Mouse (Mus musculus) layer of hippocampus, postnatal 36 days (tissue): ENCODE measurements around the gene Rad51b. TPM values are rescaled to one million over a fixed set of nuclear protein-coding genes. Genes with fewer than 3 reads are reported as not detected.

ENCODE experiments used
- DNase-seq, 2 experiments: peaks; one replicate each; pipeline ENCODE4 v3.0.0; 2022
- total RNA-seq, 2 experiments: library from RNA; stranded (reverse); gene quantifications; 2 replicates each; pipeline ENCODE4 v1.2.3; 2021

The Rad51b gene
- total RNA-seq, 2 experiments from 2014 or later, result 0.17 to 0.18 TPM

DNA sequence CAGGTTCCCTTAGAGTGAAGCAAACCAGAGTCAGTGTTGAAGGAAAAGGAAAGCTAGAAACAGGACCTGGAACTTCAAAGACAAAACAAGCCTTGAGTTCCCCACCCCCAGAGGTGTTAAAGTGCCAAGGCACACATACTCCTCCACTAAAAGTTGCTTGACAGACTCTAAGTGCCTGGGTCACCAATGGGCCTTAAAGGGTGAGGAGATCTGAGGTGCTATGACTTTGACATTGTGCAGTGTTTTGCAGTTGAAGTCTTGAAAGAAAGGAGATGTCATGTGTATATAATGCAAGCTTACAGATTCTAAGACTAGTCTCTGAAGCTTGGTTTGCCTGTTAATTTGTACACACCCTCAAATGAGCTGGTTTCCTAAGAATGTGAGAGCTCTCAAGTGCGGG lies 237.7 kb downstream of the Rad51b start:
- DNase-seq, result no peak

DNA sequence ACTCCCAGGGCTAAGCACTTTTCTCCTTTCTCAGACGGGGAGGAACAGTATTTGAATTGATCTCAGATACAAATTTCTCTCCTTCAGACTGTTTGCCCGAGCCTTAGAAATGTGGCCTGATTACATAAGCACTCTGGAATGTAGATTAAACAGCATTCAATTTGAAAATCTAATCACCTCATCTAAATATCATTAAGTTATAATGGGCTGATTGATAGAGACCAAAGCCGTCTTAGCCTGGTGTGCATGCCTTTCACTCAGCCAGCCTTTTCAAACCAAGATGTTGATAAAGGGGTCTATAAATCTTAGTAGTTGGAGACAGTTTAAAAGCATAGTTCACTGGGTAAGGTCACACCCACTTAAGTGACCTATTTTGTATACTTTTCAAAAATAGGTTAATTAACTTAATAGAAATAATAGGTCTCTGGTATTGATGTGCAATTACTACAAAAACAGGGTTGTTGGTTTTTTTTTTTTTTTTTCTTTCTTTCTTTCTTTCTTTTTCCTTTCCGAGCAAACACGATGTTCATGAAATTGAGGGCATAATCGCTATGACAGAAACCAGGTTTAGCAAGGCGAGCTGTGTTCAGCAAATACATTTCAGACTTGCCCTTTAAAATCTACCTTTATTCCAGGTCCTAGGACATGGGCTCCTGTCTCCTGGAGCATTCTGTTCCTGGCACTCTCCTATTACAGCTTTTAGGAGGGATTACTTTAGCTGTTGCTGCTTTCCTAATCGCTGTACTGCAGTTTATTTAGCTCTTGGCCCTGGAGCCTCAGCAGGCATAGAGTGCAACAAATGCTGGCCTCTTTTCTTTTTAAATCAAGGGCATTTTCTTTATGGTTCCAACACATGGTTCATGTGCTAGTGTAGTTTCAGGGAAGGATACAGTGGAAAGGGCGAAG lies 238.7 kb downstream of the Rad51b start:
- DNase-seq, result no peak

DNA sequence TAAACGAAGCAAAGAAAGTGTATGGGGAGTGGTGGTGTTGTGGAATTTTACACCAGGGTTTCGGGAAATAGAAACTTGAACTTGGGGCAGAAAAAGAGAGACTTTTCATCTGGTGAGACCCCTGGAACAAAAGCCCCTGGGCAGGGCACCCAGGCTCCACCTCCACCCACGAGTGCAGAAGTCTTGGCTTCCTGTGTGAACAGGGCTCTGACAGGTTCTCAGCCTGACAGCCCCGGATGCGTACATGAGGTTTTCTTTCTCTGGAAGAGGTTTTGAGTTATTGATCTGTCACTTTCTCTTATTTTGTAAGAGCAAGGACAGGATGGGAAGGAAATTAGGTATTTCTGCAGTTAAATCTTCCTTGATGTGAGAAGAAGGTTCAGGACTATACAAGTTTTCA lies 243.1 kb downstream of the Rad51b start:
- DNase-seq, result no peak

DNA sequence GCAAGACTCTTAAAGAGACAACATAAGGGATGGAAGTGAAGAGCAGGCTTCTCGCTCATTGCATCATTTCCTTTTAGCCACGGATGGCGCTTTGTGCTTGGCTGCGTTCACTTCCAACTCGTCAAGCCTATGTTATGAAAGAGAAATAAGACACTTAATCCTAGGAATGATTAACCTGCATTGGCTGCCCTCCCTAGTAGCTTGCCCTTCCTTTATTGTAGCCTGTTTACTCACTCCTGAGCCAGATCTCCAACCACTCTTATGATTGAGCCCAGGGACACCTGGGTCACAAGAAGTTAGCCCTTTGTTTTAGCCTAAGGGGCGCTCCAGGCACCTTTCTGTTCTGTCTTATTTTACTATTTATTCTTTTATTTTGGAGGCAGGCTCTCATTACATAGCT lies 244.5 kb downstream of the Rad51b start:
- DNase-seq, result no peak

DNA sequence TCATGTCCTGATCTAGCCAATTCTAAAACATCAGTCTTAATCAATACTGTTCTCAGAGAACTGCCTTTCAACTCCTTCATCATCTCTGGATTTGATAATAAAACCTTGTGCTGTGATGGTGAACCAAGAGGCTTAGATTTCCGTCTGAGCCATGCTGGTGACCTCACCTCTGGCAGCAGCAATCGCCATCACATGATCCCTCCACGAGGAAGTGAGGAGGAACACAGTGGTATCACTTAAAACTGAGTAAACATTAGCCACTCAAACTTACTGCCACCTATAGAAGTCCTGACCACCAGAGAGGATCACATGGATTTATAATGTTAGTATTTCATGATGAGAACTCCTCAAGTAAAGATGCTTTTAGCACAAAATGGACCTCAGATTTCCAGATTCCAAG lies 248.0 kb downstream of the Rad51b start:
- no peak for DNase-seq

DNA sequence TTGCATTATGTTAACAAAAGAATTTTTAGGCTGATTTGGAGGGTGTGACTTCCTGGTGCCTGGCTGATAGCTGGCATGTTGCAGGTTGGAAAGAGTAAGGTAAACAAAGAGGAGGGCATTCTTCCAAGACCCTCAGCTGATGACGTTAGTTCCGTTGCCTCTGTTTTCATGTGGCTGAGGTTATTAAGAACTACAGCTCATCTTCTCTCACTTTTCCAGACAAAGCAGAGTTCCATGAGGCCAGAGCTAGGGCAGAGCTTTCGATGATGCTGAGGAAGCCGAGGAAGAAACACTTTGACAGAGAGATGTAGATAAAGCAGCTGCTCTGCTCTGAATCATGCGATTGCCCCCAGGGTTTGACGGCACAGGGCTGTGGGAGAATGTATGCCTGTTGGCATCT lies 250.5 kb downstream of the Rad51b start:
- DNase-seq, result no peak

DNA sequence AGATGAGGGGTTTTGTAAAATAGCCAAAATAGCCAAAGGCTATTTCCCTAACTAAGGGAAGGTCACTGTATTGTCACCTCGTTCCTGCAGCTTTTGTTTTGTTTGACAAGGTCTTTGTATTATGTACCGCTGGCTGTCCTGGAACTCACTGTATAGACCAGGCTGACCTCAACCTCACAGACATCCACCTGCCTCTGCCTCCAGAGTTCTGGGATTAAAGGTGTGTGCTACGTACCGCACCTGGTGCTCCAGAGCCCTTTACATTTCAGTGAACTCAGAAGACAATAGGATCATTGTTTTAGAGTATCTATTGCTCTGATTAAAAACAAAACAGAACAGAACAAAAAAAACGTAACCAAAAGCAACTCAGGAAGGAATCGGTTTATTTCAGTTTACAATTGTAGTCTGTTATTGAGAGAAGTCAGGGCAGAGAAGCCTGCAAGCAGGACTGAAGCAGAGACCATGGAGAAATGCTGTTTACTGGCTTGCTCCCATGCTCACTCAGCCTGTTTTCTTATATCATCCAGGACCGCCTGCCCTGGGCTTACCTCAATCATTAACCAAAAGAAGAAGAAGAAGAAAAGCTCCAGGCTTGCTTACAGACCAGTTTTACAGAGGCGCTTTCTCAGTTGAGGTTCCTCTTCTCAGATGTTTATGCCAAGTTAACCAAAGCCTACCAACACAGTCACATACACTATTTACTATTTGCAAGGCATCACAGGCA lies 251.7 kb downstream of the Rad51b start:
- DNase-seq, result no peak

DNA sequence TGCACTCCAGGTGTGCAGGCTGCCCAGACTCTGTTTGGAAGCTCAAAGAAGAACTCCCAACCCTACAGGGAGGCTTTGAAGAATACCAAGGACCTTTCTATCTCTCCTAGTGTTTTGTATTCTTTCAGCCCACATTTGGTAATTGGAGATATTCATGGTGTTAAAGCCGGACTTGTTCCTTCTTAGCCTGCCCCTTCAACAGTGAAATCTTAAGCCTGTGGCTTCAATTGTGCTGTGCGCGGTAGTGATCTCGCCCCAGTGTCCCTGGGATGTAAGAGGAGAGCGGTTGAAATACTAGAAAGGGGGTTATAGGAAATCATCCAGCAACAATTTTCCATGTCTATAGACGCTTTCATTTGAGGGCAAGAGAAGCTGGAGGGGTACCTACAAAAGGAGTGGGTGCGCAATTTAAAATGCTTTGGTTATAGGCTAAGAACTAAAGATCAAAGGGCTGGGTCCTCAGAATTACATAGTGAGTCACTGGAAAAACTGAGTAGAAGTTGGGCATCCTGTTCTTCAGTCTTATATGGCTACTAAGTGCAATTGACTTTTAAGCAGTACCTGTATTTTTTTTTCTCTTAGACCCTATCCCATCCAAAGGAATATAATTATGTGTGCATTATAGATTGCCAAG lies 253.1 kb downstream of the Rad51b start:
- DNase-seq, result no peak

DNA sequence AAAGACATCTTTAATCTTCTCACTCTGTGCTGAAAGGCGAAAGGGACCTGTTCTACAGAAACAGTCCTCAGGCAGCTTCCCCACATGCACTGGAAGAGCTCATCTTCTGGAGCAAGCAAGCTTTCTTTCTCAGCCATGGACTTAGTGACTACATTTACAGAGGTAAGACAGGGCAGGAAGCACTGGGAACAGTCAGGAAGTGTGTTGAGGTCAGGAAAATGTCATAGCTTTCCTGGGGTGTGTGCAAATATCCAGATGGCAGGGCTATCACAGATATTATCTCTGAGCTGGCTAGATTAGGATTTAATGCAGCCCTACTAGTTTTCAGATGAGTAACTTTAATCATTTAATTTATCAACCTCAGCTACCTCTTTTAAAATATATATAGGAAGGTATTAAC lies 254.2 kb downstream of the Rad51b start:
- no peak for DNase-seq

DNA sequence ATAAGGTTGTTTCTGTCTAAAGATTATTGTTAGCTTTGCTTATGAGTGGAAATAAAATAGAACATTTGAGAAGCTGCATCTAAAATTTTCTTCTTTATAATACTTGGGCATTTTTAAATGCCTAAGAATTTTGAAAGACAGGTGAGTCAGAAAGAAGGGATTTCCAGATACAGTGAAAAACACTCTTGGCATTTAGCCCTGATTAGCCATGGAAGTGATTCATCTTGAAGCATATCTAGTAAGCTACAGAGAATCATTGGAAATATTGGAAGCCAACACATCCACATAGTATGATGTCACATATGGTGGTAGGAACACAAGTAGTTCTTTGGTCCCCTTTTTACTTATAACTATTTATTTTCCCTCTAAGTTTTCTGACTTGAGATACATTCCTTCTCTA lies 256.0 kb downstream of the Rad51b start:
- no peak for DNase-seq

DNA sequence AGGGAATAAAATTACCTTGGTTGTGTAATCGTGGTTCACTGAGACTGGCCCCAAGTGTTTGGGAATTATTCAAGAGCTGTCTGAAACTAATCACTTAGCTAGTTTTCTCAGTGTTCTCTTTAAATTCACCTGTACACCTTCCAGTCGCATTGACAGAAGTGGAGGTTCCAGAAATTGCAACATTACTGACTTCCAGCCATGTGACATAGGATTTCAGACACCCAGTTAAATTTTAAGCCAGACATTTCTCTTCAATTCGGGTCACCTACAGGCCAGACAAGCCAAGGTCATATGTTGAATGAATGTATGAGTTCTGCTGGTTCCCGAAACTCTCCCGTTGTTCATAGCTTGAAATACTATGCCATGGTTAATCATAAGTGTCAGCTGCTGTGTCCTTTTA lies 260.8 kb downstream of the Rad51b start:
- no peak for DNase-seq

DNA sequence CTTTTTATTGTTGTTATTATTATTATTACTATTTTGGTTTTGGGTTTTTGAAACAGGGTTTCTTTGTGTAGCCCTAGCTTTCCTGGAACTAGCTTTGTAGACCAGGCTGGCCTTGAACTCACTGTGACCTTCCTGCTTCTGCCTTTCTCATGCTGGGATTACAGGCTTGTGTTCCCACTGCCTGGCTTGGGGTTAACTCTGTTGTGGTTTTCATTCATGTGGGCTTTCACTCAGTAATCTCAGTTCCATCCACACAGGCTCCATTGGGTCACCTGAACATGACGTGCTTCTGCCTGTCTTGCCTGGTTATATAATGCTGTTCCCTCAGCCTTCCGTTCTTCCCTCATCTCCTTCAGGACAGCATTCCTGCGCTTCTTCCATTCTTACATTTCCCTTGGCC lies 261.6 kb downstream of the Rad51b start:
- no peak for DNase-seq

DNA sequence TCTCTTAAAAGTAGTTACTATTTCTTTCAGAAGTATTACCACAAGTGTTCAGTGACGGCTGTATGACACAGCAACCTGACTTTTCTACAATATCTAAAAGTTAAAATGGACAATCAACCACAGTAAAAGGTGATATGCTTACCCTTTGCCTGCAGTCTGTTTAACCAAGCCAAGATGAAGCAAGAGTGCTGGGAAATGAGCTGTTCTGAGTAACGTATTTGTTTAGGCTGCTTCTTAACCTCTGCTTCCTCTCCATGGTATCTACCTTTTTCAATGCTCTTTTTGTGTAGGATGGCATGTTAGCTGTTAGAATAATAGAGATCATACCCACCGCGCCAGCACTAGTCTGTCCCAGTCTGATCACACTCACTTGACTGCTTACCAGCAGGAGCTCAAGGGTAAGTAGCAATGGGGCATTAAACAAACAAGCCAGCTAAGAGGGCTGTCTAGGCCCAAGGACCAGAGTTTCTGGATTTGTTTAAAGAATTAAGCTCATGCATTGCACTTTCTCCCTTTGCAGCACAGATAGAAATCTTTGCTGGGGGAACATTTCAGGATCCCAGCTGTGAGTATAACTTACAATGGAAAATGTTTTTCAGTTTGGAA lies 262.4 kb downstream of the Rad51b start:
- no peak for DNase-seq

DNA sequence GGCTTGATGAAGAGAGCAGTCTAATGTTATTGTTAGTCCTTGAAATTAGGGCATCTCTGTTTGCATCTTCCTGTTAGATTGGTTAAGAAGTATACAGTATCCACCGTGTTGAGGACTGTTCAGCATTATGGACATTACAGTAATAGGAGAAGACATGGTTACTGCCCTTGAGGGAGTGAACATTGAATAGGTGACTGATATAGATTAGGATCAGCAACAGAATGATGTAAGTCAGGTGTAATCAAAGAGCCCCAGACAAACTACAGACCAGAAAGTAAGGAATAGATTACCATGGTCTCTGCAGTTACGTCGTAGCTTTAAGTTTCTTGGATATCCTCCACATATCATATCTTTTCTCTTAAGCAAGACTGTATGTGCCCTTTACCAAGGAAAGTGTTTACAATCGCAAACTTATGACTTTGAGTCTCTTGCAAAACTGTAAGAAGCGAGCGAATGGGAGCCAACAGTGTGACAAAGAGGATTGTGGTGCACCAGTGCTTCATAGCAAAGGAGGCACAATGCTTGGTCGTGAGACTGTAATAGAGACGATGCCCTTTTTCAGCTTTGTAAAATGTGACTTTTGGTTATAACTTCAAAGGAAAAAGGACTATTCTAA lies 263.1 kb downstream of the Rad51b start:
- no peak for DNase-seq

DNA sequence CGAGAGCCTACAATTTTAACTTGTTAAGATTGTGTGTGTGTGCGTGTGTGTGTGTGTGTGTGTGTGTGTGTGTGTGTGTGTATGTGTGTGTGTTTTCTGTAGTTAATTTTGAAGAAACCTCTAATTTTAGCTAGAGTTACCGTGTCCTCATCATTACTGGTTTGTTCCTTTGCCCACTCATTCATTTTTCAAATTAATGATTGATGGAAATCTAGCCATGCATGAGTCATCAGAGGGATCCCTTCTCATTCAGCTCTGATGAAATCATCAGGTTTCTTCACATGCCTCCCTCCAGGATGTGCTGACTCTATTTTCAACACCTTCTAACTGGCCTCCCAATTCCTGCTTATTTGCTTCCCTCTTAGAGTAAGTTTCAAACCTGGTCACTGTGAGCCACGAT lies 263.8 kb downstream of the Rad51b start:
- DNase-seq, result no peak

DNA sequence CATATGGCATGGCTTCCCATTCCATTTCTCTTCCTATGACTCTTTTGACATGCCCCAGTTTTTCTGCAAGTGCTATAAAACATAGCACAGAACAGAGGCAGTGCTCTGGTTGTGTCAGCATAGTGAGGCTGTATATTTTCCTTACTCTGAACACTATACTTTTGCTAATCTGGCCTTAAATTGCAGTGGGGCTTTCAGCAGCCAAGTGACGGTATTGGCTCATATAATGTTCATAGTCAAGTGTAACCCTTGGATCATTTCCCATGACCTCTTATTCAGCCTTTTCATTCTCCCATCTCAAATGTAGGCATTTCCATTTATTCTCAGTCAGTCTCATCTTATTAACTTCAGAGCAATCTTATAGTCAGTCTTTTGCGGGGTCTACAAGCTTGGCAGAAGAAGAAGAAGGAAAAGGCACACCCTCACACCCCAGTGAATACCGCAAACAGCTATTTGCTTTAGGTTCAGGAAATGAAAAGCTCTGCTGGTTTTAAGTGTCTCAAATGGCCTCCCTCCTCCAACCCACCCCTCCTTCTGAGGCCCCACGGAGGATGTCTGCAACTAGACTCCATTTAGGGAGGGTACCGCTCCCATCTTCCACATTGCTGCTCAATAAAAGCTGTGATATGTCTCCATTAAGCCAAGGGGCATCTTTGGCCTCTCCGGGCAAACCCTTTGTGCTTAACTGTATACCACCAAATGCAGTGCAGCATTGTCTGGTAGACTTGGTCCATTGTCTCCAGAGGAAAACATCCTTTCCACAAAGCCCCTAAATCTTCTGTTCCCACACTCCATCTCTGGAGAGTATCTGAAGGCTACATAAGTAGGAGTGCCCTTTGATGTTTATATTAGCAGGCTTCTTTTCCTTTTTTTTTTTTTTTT lies 277.3 kb downstream of the Rad51b start:
- no peak for DNase-seq

DNA sequence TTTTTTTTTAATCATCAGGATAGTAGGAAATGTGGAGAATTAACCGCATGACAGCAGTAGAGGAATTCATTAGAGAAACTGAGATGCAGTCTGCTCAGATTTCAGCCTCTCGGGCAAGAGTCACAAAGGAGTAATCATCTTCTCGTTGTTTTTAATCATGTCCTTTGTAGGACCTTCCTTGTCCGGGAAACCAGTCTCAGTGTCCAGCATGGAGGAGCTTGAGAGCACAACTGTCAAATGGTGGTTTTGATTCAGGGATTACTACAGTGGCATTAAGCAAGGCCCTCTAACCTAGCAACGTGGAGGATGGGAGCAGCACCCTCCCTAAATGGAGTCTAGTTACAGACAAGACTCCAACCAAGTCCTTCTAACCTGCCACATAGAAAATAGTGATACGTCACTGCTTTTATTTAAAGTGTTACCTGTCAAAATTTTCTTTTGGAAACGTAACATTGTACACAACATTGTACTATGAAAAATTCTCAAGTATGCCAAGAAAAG lies 278.0 kb downstream of the Rad51b start:
- DNase-seq, result no peak

DNA sequence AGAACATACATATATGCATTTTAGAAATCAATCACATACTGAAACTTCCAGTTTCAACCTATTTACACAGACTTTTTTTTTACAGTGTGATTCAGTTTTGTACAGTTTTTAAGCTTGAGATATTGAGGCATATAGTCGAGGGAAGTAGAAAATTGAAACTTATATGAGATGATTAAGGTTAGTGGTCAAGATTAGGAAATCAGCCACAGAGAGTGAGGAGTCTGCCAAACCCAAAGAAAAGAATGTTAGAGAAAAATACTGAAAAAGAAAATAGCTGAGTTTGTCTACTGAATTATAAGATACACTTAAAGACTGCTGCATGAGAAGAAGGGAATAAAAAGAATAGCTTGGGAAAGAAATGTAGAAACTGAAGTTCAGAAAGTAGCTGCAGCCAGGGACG lies 280.4 kb downstream of the Rad51b start:
- no peak for DNase-seq

DNA sequence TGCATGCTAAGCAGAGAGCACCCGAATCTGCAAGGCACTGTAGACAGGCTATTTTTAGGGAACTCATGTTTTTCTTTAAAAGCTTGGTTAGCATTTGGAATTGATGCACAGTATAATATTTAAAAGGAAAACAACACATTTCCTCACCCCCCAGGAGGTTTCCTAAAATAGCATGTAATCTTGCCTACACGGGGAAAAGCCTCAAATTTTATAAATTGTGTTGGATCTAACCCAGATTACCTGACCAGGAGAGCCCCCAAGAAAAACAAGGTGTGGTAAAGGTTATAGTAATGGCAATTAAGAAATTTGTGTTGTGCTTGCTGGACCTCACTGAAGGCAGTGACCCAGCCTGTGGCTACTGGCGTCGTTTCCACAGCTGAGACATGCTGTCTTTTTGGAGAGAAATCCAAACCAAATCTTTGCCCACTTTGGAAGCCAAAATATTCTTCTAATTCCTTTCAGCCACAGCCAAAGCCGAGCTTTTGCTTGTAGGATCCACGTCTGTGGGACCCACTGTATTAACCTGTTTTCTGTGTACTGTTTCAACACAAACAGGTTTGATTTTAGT lies 282.0 kb downstream of the Rad51b start:
- no peak for DNase-seq

DNA sequence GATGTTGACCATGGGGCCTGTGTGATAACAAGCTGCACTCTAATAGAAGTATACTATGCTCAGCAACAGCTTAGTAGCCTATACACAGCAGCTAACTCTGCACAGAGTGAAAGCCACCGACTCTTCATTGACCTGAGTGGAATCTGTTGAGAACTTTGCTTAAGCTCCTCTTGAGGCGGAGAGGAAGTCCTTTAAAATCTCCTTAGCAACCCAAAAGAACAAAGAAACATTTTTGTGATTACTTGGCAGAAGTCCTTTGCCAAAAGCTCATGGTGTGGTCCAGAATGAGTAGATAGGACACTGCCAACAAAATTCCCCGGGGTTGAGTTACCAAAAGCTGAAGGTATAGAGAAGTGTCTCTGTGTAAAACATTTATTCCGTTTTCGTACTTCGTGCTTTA lies 282.8 kb downstream of the Rad51b start:
- DNase-seq, result no peak
